13 mouse cellular contexts compared by ENCODE assay signal in genomic region chr11:24091393-24092080, GRCm38 (mm10). TPM values are rescaled to one million over a fixed set of nuclear protein-coding genes. Genes with fewer than 3 reads are reported as not detected.
DNase-seq lines count a peak whose midpoint lies in the region; ATAC-seq and TF ChIP-seq lines count a peak whose summit lies in the region.
"Had no signal": no experiment of that assay in that cellular context is flagged by ENCODE, and none has a peak within 500 bp of the region (broad histone marks: within the 10 kb centered on the region; RNA-seq: fewer than 3 reads in every experiment).

No protein-coding gene starts in this region.

- peaks cover 32% of the 10 kb centered on the region for H3K4me1 ChIP-seq in intestine, embryonic 14.5 days (replicated peaks; ENCODE audit: control insufficient read depth, insufficient read depth, low read length)
- 0 out of 2 replicates have a peak, but pooled peaks cover 6% of the 10 kb centered on the region for H3K4me1 ChIP-seq in intestine, postnatal 0 days (replicated peaks; ENCODE audit: control insufficient read depth, insufficient read depth, low read length)
- peaks cover 45% of the 10 kb centered on the region for H3K4me1 ChIP-seq in embryonic facial prominence, embryonic 15.5 days
- peaks cover 23% of the 10 kb centered on the region for H3K4me1 ChIP-seq in hindbrain, embryonic 16.5 days (ENCODE audit: control insufficient read depth, insufficient read depth, low read depth, low read length)
- peaks cover 93% of the 10 kb centered on the region for H3K4me1 ChIP-seq in neural tube, embryonic 13.5 days (replicated peaks)

- DNase-seq in intestine, embryonic 14.5 days (ENCODE audit: low spot score): no peak
- no peak for DNase-seq in adrenal gland, postnatal 10 days
- no peak for DNase-seq in cerebellum, adult 18-20 months
- DNase-seq in embryo, embryonic 10.5 days (ENCODE audit: low spot score): no peak
- DNase-seq: cerebellum, adult 11-12 months; thymus, adult 2 months had no signal

- H3K36me3 ChIP-seq in intestine, embryonic 14.5 days (ENCODE audit: control insufficient read depth, insufficient read depth, low read length): peaks cover 37% of the 10 kb centered on the region
- no peaks in the 10 kb centered on the region for H3K36me3 ChIP-seq in intestine, postnatal 0 days (ENCODE audit: control insufficient read depth, insufficient read depth)
- H3K36me3 ChIP-seq in embryonic facial prominence, embryonic 15.5 days: peaks cover 8% of the 10 kb centered on the region
- no peaks in the 10 kb centered on the region for H3K36me3 ChIP-seq in hindbrain, embryonic 16.5 days (ENCODE audit: control insufficient read depth, insufficient read depth, low read length)
- H3K36me3 ChIP-seq in neural tube, embryonic 13.5 days: peaks cover 34% of the 10 kb centered on the region

- H3K9ac ChIP-seq in intestine, embryonic 14.5 days (ENCODE audit: low read length): no peak overlapping the region
- H3K9ac ChIP-seq in intestine, postnatal 0 days (ENCODE audit: low read depth, low read length): no peak overlapping the region
- no peak overlapping the region for H3K9ac ChIP-seq in embryonic facial prominence, embryonic 15.5 days
- H3K9ac ChIP-seq in hindbrain, embryonic 16.5 days (ENCODE audit: low read depth, low read length): peak overlapping the region; percentile 47
- peak overlapping the region; percentile 58 for H3K9ac ChIP-seq in neural tube, embryonic 13.5 days
- H3K9ac ChIP-seq: liver, embryonic 15.5 days had no signal

- WGBS in intestine, embryonic 14.5 days: 26% methylated on average over 15 of the region's 15 CpGs
- 57% methylated on average over 15 of the region's 15 CpGs for WGBS in intestine, postnatal 0 days
- 24% methylated on average over 15 of the region's 15 CpGs for WGBS in embryonic facial prominence, embryonic 15.5 days
- WGBS in hindbrain, embryonic 16.5 days: 20% methylated on average over 15 of the region's 15 CpGs
- WGBS in neural tube, embryonic 13.5 days: 18% methylated on average over 15 of the region's 15 CpGs

- H3K9me3 ChIP-seq in intestine, embryonic 14.5 days (ENCODE audit: control insufficient read depth, low read length): no peaks in the 10 kb centered on the region
- no peaks in the 10 kb centered on the region for H3K9me3 ChIP-seq in intestine, postnatal 0 days (ENCODE audit: control insufficient read depth)
- H3K9me3 ChIP-seq in embryonic facial prominence, embryonic 15.5 days (replicated peaks): no peaks in the 10 kb centered on the region
- H3K9me3 ChIP-seq in hindbrain, embryonic 16.5 days (ENCODE audit: control insufficient read depth, low read length): no peaks in the 10 kb centered on the region
- no peaks in the 10 kb centered on the region for H3K9me3 ChIP-seq in neural tube, embryonic 13.5 days
- H3K9me3 ChIP-seq: heart, embryonic 10.5 days; liver, embryonic 15.5 days had no signal

- no peaks in the 10 kb centered on the region for H3K27me3 ChIP-seq in intestine, embryonic 14.5 days (replicated peaks; ENCODE audit: control insufficient read depth, insufficient read depth, low read length)
- H3K27me3 ChIP-seq in intestine, postnatal 0 days (replicated peaks; ENCODE audit: control insufficient read depth, insufficient read depth, low read length): no peaks in the 10 kb centered on the region
- H3K27me3 ChIP-seq in embryonic facial prominence, embryonic 15.5 days: no peaks in the 10 kb centered on the region
- no peaks in the 10 kb centered on the region for H3K27me3 ChIP-seq in hindbrain, embryonic 16.5 days (replicated peaks; ENCODE audit: control insufficient read depth, insufficient read depth, low read length)
- H3K27me3 ChIP-seq in neural tube, embryonic 13.5 days: no peaks in the 10 kb centered on the region
- H3K27me3 ChIP-seq: liver, embryonic 15.5 days had no signal

- H3K27ac ChIP-seq in intestine, embryonic 14.5 days (ENCODE audit: low read depth): no peak overlapping the region
- no peak overlapping the region for H3K27ac ChIP-seq in intestine, postnatal 0 days (ENCODE audit: low read depth, low read length)
- H3K27ac ChIP-seq in embryonic facial prominence, embryonic 15.5 days (replicated peaks): peak overlapping the region; percentile 29
- peak overlapping the region; percentile 6; the same call in 1 of the 2 replicates for H3K27ac ChIP-seq in hindbrain, embryonic 16.5 days (ENCODE audit: low read depth, low read length)
- peak overlapping the region; percentile 70 for H3K27ac ChIP-seq in neural tube, embryonic 13.5 days (replicated peaks)
- H3K27ac ChIP-seq: heart, embryonic 10.5 days; liver, embryonic 15.5 days had no signal

- H3K4me3 ChIP-seq in intestine, embryonic 14.5 days (ENCODE audit: low read depth, low read length): no peak overlapping the region
- H3K4me3 ChIP-seq in intestine, postnatal 0 days (ENCODE audit: low read depth, low read length): no peak overlapping the region
- 0 out of 2 replicates have a peak overlapping the region, but pooled peaks have one; percentile 6 for H3K4me3 ChIP-seq in embryonic facial prominence, embryonic 15.5 days (replicated peaks)
- H3K4me3 ChIP-seq in hindbrain, embryonic 16.5 days (ENCODE audit: low read length): peak overlapping the region; percentile 27
- H3K4me3 ChIP-seq in neural tube, embryonic 13.5 days: peak overlapping the region; percentile 15
- H3K4me3 ChIP-seq: erythroblast, embryonic 14.5 days; heart, embryonic 10.5 days; liver, embryonic 15.5 days had no signal

- H3K4me2 ChIP-seq in intestine, embryonic 14.5 days (ENCODE audit: low read length): peak overlapping the region; percentile 28; the same call in 1 of the 2 replicates
- H3K4me2 ChIP-seq in intestine, postnatal 0 days (replicated peaks; ENCODE audit: low read depth): no peak overlapping the region
- peak overlapping the region; percentile 28 for H3K4me2 ChIP-seq in embryonic facial prominence, embryonic 15.5 days (replicated peaks)
- peak overlapping the region; percentile 46 for H3K4me2 ChIP-seq in hindbrain, embryonic 16.5 days (ENCODE audit: low read length)
- H3K4me2 ChIP-seq in neural tube, embryonic 13.5 days: peak overlapping the region; percentile 53
- H3K4me2 ChIP-seq: liver, embryonic 15.5 days had no signal

- no peak for TF ChIP-seq CTCF in intestine, postnatal 0 days (IDR thresholded peaks at IDR 0.05; ENCODE audit: low read depth)

- ATAC-seq in intestine, embryonic 14.5 days (replicated peaks; ENCODE audit: low FRiP score, low TSS enrichment, low read depth): no peak
- ATAC-seq in intestine, postnatal 0 days: no peak
- peak; percentile 19; the same call in 1 of the 2 replicates for ATAC-seq in embryonic facial prominence, embryonic 15.5 days (ENCODE audit: insufficient number of reproducible peaks, low FRiP score, low TSS enrichment, low read depth)
- ATAC-seq in hindbrain, embryonic 16.5 days: peak; percentile 22; the same call in 1 of the 2 replicates
- ATAC-seq in neural tube, embryonic 13.5 days (ENCODE audit: low read depth): peak; percentile 21; the same call in 1 of the 2 replicates

RNA-seq across cellular contexts. Expression of gene Bcl11a, which starts 13.7 kb away (rescaled TPM):
- 29.1 and 29.6 TPM in 2 replicates for polyA plus RNA-seq in intestine, embryonic 14.5 days (2014; fragmentation: Nextera tagmentation; extraction: Ambion mirVana)
- polyA plus RNA-seq in intestine, postnatal 0 days (2015; fragmentation: Nextera tagmentation; extraction: Ambion mirVana): 5.9 and 6.5 TPM in 2 replicates
- polyA plus RNA-seq in embryonic facial prominence, embryonic 15.5 days (2015; fragmentation: Nextera tagmentation; extraction: Ambion mirVana): 41.7 and 43.0 TPM in 2 replicates
- polyA plus RNA-seq in hindbrain, embryonic 16.5 days (2015; fragmentation: Nextera tagmentation; extraction: Ambion mirVana): 97.9 and 105 TPM in 2 replicates
- 125 and 131 TPM in 2 replicates for polyA plus RNA-seq in neural tube, embryonic 13.5 days (2015; fragmentation: Nextera tagmentation; extraction: Ambion mirVana)
- 1 to 10 TPM; 3.3 to 4.8 TPM for total RNA-seq in adrenal gland, postnatal 10 days (2021)

RNA-seq across cellular contexts. Expression of gene A830031A19Rik, which starts 16.7 kb away (rescaled TPM):
- not detected in 2 replicates for polyA plus RNA-seq in intestine, embryonic 14.5 days (2014; fragmentation: Nextera tagmentation; extraction: Ambion mirVana)
- polyA plus RNA-seq in intestine, postnatal 0 days (2015; fragmentation: Nextera tagmentation; extraction: Ambion mirVana): not detected in 2 replicates
- not detected in 2 replicates for polyA plus RNA-seq in embryonic facial prominence, embryonic 15.5 days (2015; fragmentation: Nextera tagmentation; extraction: Ambion mirVana)
- 0.21 TPM in 1 of 2 replicates, not detected in the other for polyA plus RNA-seq in hindbrain, embryonic 16.5 days (2015; fragmentation: Nextera tagmentation; extraction: Ambion mirVana)
- polyA plus RNA-seq in neural tube, embryonic 13.5 days (2015; fragmentation: Nextera tagmentation; extraction: Ambion mirVana): not detected in 2 replicates
- total RNA-seq in adrenal gland, postnatal 10 days (2021): not detected
- polyA plus RNA-seq: erythroblast, embryonic 14.5 days; heart, embryonic 10.5 days; liver, embryonic 15.5 days; thymus, adult 2 months had no signal

Comparison
In these comparisons a context has a peak if more than half of its experiments do, and no peak if none do; other contexts are left out.
1. ATAC-seq: peak in embryonic facial prominence, embryonic 15.5 days (single experiment), hindbrain, embryonic 16.5 days (single experiment) and neural tube, embryonic 13.5 days (single experiment); none in intestine, embryonic 14.5 days (single experiment) and intestine, postnatal 0 days (single experiment).
2. H3K27ac ChIP-seq: peak in embryonic facial prominence, embryonic 15.5 days (single experiment), hindbrain, embryonic 16.5 days (single experiment) and neural tube, embryonic 13.5 days (single experiment); none in intestine, embryonic 14.5 days (single experiment) and intestine, postnatal 0 days (single experiment).
3. H3K4me3 ChIP-seq: peak in embryonic facial prominence, embryonic 15.5 days (single experiment), hindbrain, embryonic 16.5 days (single experiment) and neural tube, embryonic 13.5 days (single experiment); none in intestine, embryonic 14.5 days (single experiment) and intestine, postnatal 0 days (single experiment).
4. H3K9ac ChIP-seq: peak in hindbrain, embryonic 16.5 days (single experiment) and neural tube, embryonic 13.5 days (single experiment); none in intestine, embryonic 14.5 days (single experiment), intestine, postnatal 0 days (single experiment) and embryonic facial prominence, embryonic 15.5 days (single experiment).